Mouse (Mus musculus) urinary bladder, adult 18-20 months (tissue): Measurements from ENCODE around the gene Vmn2r60.
"Not testable (repeated sequence)": the region's sequence is repeated elsewhere in the genome, so short reads cannot be mapped to it uniquely, and the experiment has no call there.

Experiments used
- DNase-seq, 2 experiments: peaks; one replicate each; pipeline ENCODE4 v3.0.0; 2022; ENCODE audit warnings: low spot score in 2 of 2, mixed read lengths in 2 of 2

Gene Vmn2r60

GRCm38 (mm10) chr7:42107470-42107869 lies at the start of gene Vmn2r60:
Vmn2r60 (plus strand) TSS chr7:42107770.
- no peak for DNase-seq

- DNase-seq: no peak
These were observed 48.6 kb upstream of the Vmn2r60 start, which contains the start of gene Vmn2r59 for GRCm38 (mm10) chr7:42058923-42059322. Vmn2r59 (minus strand) TSS chr7:42059023.

GRCm38 (mm10) chr7:42107061-42107460 lies 509 bp upstream of the Vmn2r60 start:
- not testable (repeated sequence) for DNase-seq
